Mouse (Mus musculus): ENCODE data around the gene Cep112. TPM values are rescaled to one million over a fixed set of nuclear protein-coding genes. Genes with fewer than 3 reads are reported as not detected.
A peak's percentile ranks its signal among the peaks of the same experiment; 100 is the strongest.

Cep112 gene
- polyA plus RNA-seq, 1 experiment from 2014 or later, result 28.6 TPM

GRCm38 (mm10) chr11:108777158-108777557 is 352.2 kb downstream of the Cep112 start:
- H3K4me1 ChIP-seq (ENCODE audit: control insufficient read depth, insufficient read depth, low read length), result peaks cover 15% of the 10 kb centered on the region
- 41% methylated on average over 3 of the region's 3 CpGs for WGBS

GRCm38 (mm10) chr11:108780271-108781250 is 355.6 kb downstream of the Cep112 start:
- no peaks in the 10 kb centered on the region for H3K9me3 ChIP-seq (replicated peaks; ENCODE audit: control insufficient read depth, low read length, poor library complexity, severe bottlenecking)
- H3K9ac ChIP-seq (ENCODE audit: low read depth, low read length), result no peak overlapping the region
- ATAC-seq, result peak; percentile 45
- H3K4me1 ChIP-seq (ENCODE audit: control insufficient read depth, insufficient read depth, low read length), result peaks cover 15% of the 10 kb centered on the region
- no peaks in the 10 kb centered on the region for H3K27me3 ChIP-seq (ENCODE audit: control insufficient read depth, insufficient read depth, low read depth, low read length)
- H3K4me3 ChIP-seq (ENCODE audit: low read depth, low read length), result no peak overlapping the region
- no peaks in the 10 kb centered on the region for H3K36me3 ChIP-seq (ENCODE audit: control insufficient read depth, insufficient read depth, low read length)
- WGBS, result 44% methylated on average over 15 of the region's 15 CpGs
- H3K4me2 ChIP-seq (ENCODE audit: low read length), result no peak overlapping the region
- peak overlapping the region; percentile 31 for H3K27ac ChIP-seq (ENCODE audit: low read length)

More at GRCm38 (mm10) chr11:108777158-108777557, 352.2 kb downstream of the Cep112 start:
- Histone ChIP-seq H3K27me3 (ENCODE audit: control insufficient read depth, insufficient read depth, low read depth, low read length) (no peaks in the 10 kb centered on the region), H3K9me3 (replicated peaks; ENCODE audit: control insufficient read depth, low read length, poor library complexity, severe bottlenecking) (no peaks in the 10 kb centered on the region), H3K36me3 (ENCODE audit: control insufficient read depth, insufficient read depth, low read length) (no peaks in the 10 kb centered on the region), H3K27ac (ENCODE audit: low read length) (no peak overlapping the region), H3K9ac (ENCODE audit: low read depth, low read length) (no peak overlapping the region), H3K4me3 (ENCODE audit: low read depth, low read length) (no peak overlapping the region), H3K4me2 (ENCODE audit: low read length) (no peak overlapping the region)
- no peak for ATAC-seq

GRCm38 (mm10) chr11:108798398-108798797 is 373.4 kb downstream of the Cep112 start:
- H3K9ac ChIP-seq (ENCODE audit: low read depth, low read length), result no peak overlapping the region
- ATAC-seq, result no peak

GRCm38 (mm10) chr11:108799695-108800094 is 374.7 kb downstream of the Cep112 start:
- no peak overlapping the region for H3K4me3 ChIP-seq (ENCODE audit: low read depth, low read length)
- no peaks in the 10 kb centered on the region for H3K27me3 ChIP-seq (ENCODE audit: control insufficient read depth, insufficient read depth, low read depth, low read length)
- H3K4me1 ChIP-seq (ENCODE audit: control insufficient read depth, insufficient read depth, low read length), result 0 out of 2 replicates have a peak, but pooled peaks cover under 1% of the 10 kb centered on the region
- H3K27ac ChIP-seq (ENCODE audit: low read length), result 0 out of 2 replicates have a peak overlapping the region, but pooled peaks have one; percentile 26
- no peak overlapping the region for H3K4me2 ChIP-seq (ENCODE audit: low read length)
- H3K9ac ChIP-seq (ENCODE audit: low read depth, low read length), result no peak overlapping the region
- no peak for ATAC-seq
- no peaks in the 10 kb centered on the region for H3K36me3 ChIP-seq (ENCODE audit: control insufficient read depth, insufficient read depth, low read length)
- 69% methylated on average over 3 of the region's 3 CpGs for WGBS
- H3K9me3 ChIP-seq (replicated peaks; ENCODE audit: control insufficient read depth, low read length, poor library complexity, severe bottlenecking), result no peaks in the 10 kb centered on the region

More at GRCm38 (mm10) chr11:108798398-108798797, 373.4 kb downstream of the Cep112 start:
- H3K4me2 ChIP-seq (ENCODE audit: low read length), result no peak overlapping the region
- WGBS, result 86% methylated on average over 5 of the region's 5 CpGs
- H3K4me1 ChIP-seq (ENCODE audit: control insufficient read depth, insufficient read depth, low read length), result no peaks in the 10 kb centered on the region
- no peaks in the 10 kb centered on the region for H3K9me3 ChIP-seq (replicated peaks; ENCODE audit: control insufficient read depth, low read length, poor library complexity, severe bottlenecking)
- H3K4me3 ChIP-seq (ENCODE audit: low read depth, low read length), result no peak overlapping the region
- no peaks in the 10 kb centered on the region for H3K27me3 ChIP-seq (ENCODE audit: control insufficient read depth, insufficient read depth, low read depth, low read length)
- no peak overlapping the region for H3K27ac ChIP-seq (ENCODE audit: low read length)
- H3K36me3 ChIP-seq (ENCODE audit: control insufficient read depth, insufficient read depth, low read length), result no peaks in the 10 kb centered on the region

- no peak overlapping the region for H3K4me2 ChIP-seq (ENCODE audit: low read length)
- H3K9ac ChIP-seq (ENCODE audit: low read depth, low read length), result no peak overlapping the region
- 37% methylated on average over 3 of the region's 3 CpGs for WGBS
- H3K27me3 ChIP-seq (ENCODE audit: control insufficient read depth, insufficient read depth, low read depth, low read length), result no peaks in the 10 kb centered on the region
- no peaks in the 10 kb centered on the region for H3K9me3 ChIP-seq (replicated peaks; ENCODE audit: control insufficient read depth, low read length, poor library complexity, severe bottlenecking)
- H3K36me3 ChIP-seq (ENCODE audit: control insufficient read depth, insufficient read depth, low read length), result no peaks in the 10 kb centered on the region
- ATAC-seq, result no peak
- no peak overlapping the region for H3K27ac ChIP-seq (ENCODE audit: low read length)
- no peak overlapping the region for H3K4me3 ChIP-seq (ENCODE audit: low read depth, low read length)
- H3K4me1 ChIP-seq (ENCODE audit: control insufficient read depth, insufficient read depth, low read length), result 0 out of 2 replicates have a peak, but pooled peaks cover 4% of the 10 kb centered on the region
These were observed 379.0 kb downstream of the Cep112 start for GRCm38 (mm10) chr11:108804030-108804429.

GRCm38 (mm10) chr11:108805947-108806346 is 381.0 kb downstream of the Cep112 start:
- Histone ChIP-seq H3K9me3 (replicated peaks; ENCODE audit: control insufficient read depth, low read length, poor library complexity, severe bottlenecking) (no peaks in the 10 kb centered on the region), H3K9ac (ENCODE audit: low read depth, low read length) (no peak overlapping the region), H3K36me3 (ENCODE audit: control insufficient read depth, insufficient read depth, low read length) (no peaks in the 10 kb centered on the region), H3K4me3 (ENCODE audit: low read depth, low read length) (no peak overlapping the region), H3K27ac (ENCODE audit: low read length) (no peak overlapping the region), H3K4me1 (ENCODE audit: control insufficient read depth, insufficient read depth, low read length) (0 out of 2 replicates have a peak, but pooled peaks cover 4% of the 10 kb centered on the region), H3K4me2 (ENCODE audit: low read length) (no peak overlapping the region), H3K27me3 (ENCODE audit: control insufficient read depth, insufficient read depth, low read depth, low read length) (no peaks in the 10 kb centered on the region)
- 84% methylated on average over 3 of the region's 3 CpGs for WGBS
- no peak for ATAC-seq

GRCm38 (mm10) chr11:108809626-108810025 is 384.6 kb downstream of the Cep112 start:
- H3K4me2 ChIP-seq (ENCODE audit: low read length), result no peak overlapping the region
- H3K4me1 ChIP-seq (ENCODE audit: control insufficient read depth, insufficient read depth, low read length), result 0 out of 2 replicates have a peak, but pooled peaks cover 4% of the 10 kb centered on the region
- H3K9me3 ChIP-seq (replicated peaks; ENCODE audit: control insufficient read depth, low read length, poor library complexity, severe bottlenecking), result no peaks in the 10 kb centered on the region
- WGBS, result 90% methylated on average over 3 of the region's 3 CpGs
- H3K36me3 ChIP-seq (ENCODE audit: control insufficient read depth, insufficient read depth, low read length), result no peaks in the 10 kb centered on the region
- no peak for ATAC-seq
- H3K9ac ChIP-seq (ENCODE audit: low read depth, low read length), result no peak overlapping the region
- no peaks in the 10 kb centered on the region for H3K27me3 ChIP-seq (ENCODE audit: control insufficient read depth, insufficient read depth, low read depth, low read length)
- H3K27ac ChIP-seq (ENCODE audit: low read length), result no peak overlapping the region
- H3K4me3 ChIP-seq (ENCODE audit: low read depth, low read length), result no peak overlapping the region

- H3K27ac ChIP-seq (ENCODE audit: low read length), result no peak overlapping the region
- ATAC-seq, result no peak
- WGBS, result 46% methylated on average over 4 of the region's 4 CpGs
These were observed 396.8 kb downstream of the Cep112 start for GRCm38 (mm10) chr11:108821771-108822170.

GRCm38 (mm10) chr11:108822257-108822656 is 397.3 kb downstream of the Cep112 start:
- no peak overlapping the region for H3K4me3 ChIP-seq (ENCODE audit: low read depth, low read length)
- 61% methylated on average over 7 of the region's 7 CpGs for WGBS
- no peak overlapping the region for H3K4me2 ChIP-seq (ENCODE audit: low read length)
- H3K27me3 ChIP-seq (ENCODE audit: control insufficient read depth, insufficient read depth, low read depth, low read length), result no peaks in the 10 kb centered on the region
- H3K36me3 ChIP-seq (ENCODE audit: control insufficient read depth, insufficient read depth, low read length), result no peaks in the 10 kb centered on the region
- peak overlapping the region; percentile 46 for H3K27ac ChIP-seq (ENCODE audit: low read length)
- ATAC-seq, result no peak
- H3K9me3 ChIP-seq (replicated peaks; ENCODE audit: control insufficient read depth, low read length, poor library complexity, severe bottlenecking), result no peaks in the 10 kb centered on the region
- H3K4me1 ChIP-seq (ENCODE audit: control insufficient read depth, insufficient read depth, low read length), result no peaks in the 10 kb centered on the region
- no peak overlapping the region for H3K9ac ChIP-seq (ENCODE audit: low read depth, low read length)

More at GRCm38 (mm10) chr11:108821771-108822170, 396.8 kb downstream of the Cep112 start:
- H3K9me3 ChIP-seq (replicated peaks; ENCODE audit: control insufficient read depth, low read length, poor library complexity, severe bottlenecking), result no peaks in the 10 kb centered on the region
- no peak overlapping the region for H3K9ac ChIP-seq (ENCODE audit: low read depth, low read length)
- no peak overlapping the region for H3K4me3 ChIP-seq (ENCODE audit: low read depth, low read length)
- no peaks in the 10 kb centered on the region for H3K4me1 ChIP-seq (ENCODE audit: control insufficient read depth, insufficient read depth, low read length)
- H3K4me2 ChIP-seq (ENCODE audit: low read length), result no peak overlapping the region
- H3K27me3 ChIP-seq (ENCODE audit: control insufficient read depth, insufficient read depth, low read depth, low read length), result no peaks in the 10 kb centered on the region
- no peaks in the 10 kb centered on the region for H3K36me3 ChIP-seq (ENCODE audit: control insufficient read depth, insufficient read depth, low read length)
